Mouse (Mus musculus): ENCODE results near the gene Amigo2. TPM values are rescaled to one million over a fixed set of nuclear protein-coding genes. Genes with fewer than 3 reads are reported as not detected.
A peak's percentile ranks its signal among the peaks of the same experiment; 100 is the strongest.

The Amigo2 gene
- total and polyA plus RNA-seq, 3 experiments = 6.4 to 23.0 (median 19.1) TPM

GRCm38 (mm10) chr15:97259300-97259699 is 12.2 kb upstream of the Amigo2 start:
- in situ Hi-C loops (cut with MboI; ENCODE audit: low pct_ligation_motif_present, low pct_unique_long_range_greater_than_20kb, low sequenced_read_pairs) = loop anchor here (10.0 kb wide), 1 partner anchor 206 kb away; no protein-coding TSS in a partner anchor
- Histone ChIP-seq H3K9me3 (replicated peaks; ENCODE audit: low read length) (no peaks in the 10 kb centered on the region), H3K4me3 (replicated peaks in 1 of 3; ENCODE audit: low read depth in 2 of 3, low read length in 2 of 3, poor library complexity in 1 of 3) (peak overlapping the region in 1 of 3 experiments; percentile 22)

DNA sequence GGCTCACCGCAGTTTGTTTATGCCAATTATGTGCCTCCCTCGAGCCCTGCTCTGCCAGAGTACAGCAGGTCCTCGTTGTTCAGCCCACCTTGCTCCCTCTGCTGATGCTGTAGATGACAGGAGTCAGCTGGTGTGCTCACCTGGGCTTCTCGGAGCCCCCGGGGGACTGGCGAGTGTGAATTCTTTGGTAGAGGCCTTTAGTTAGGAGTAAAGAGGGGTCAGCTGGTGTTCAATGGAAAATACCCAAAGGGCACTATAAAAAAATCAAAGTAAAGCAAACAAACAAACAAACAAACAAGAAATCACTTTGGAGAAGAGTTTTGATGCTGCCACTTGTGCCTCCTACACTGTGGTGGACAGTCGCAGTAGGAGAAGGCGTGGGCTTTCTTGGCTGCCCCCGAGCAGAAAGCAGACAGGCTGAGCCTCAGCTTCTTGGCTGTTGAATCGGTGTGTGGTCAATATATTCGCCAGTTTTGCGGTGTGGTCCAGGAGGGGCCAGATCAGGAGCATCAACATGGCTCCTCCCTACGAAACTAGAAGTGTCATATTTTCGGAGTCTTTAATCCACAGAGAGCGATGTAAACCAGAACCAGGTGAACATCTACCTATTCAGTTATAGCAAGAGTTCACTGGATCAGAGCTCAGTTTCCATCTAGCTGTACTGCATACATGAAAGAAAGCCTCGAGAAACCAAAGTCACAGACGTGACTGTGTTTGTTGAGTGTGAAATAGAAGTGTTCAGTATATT is 11.6 kb upstream of the Amigo2 start:
- dilution Hi-C loops (cut with MboI; ENCODE audit: extremely low pct_ligation_motif_present, extremely low pct_unique_long_range_greater_than_20kb, low sequenced_read_pairs) = no loop called here
- peak; percentile 22; the same call in 1 of the 2 replicates for TF ChIP-seq E2F4 (IDR thresholded peaks at IDR 0.05; ENCODE audit: insufficient replicate concordance, low read depth, low read length)
- peak; percentile 24; the same call in 1 of the 2 replicates for TF ChIP-seq MAZ (IDR thresholded peaks at IDR 0.05; ENCODE audit: low read depth, low read length)
- no peak for TF ChIP-seq USF2 (conservative IDR thresholded peaks at IDR 0.05; ENCODE audit: low read depth, low read length)
- no peak for TF ChIP-seq MYC (IDR thresholded peaks at IDR 0.05; ENCODE audit: low read depth, low read length)
- 0 out of 2 replicates have a peak, but pooled peaks have one; percentile 65 for TF ChIP-seq CHD1 (IDR thresholded peaks at IDR 0.05; ENCODE audit: low read depth, low read length)
- TF ChIP-seq RCOR1 (conservative IDR thresholded peaks at IDR 0.05; ENCODE audit: low read depth, low read length) = 0 out of 2 replicates have a peak, but pooled peaks have one; percentile 35
- no peak for TF ChIP-seq IRF4 (IDR thresholded peaks at IDR 0.05; ENCODE audit: low read depth, low read length)
- peak; percentile 23; the same call in 1 of the 2 replicates for TF ChIP-seq ZNF384 (IDR thresholded peaks at IDR 0.05; ENCODE audit: low read depth, low read length)
- 0 out of 2 replicates have a peak, but pooled peaks have one; percentile 28 for TF ChIP-seq MAFK (IDR thresholded peaks at IDR 0.05; ENCODE audit: insufficient replicate concordance, low read length)
- TF ChIP-seq MAX (IDR thresholded peaks at IDR 0.05; ENCODE audit: low read length) = peak; percentile 35; the same call in 1 of the 2 replicates
- TF ChIP-seq CTCF (conservative IDR thresholded peaks at IDR 0.05 in 1 of 2, IDR thresholded peaks at IDR 0.05 in 1 of 2; ENCODE audit: low read depth in 2 of 2, low read length in 2 of 2) = 0 out of 4 replicates have a peak, but pooled peaks of 1 of the 2 experiments have one; percentile 1
- no peak for TF ChIP-seq PAX5 (IDR thresholded peaks at IDR 0.05; ENCODE audit: low read length)
- no peak for TF ChIP-seq GABPA (IDR thresholded peaks at IDR 0.05; ENCODE audit: insufficient replicate concordance, low read depth, low read length)
- TF ChIP-seq USF1 (IDR thresholded peaks at IDR 0.05; ENCODE audit: low read depth, low read length) = no peak
- TF ChIP-seq TCF12 (IDR thresholded peaks at IDR 0.05; ENCODE audit: low read depth, low read length) = peak; percentile 52; the same call in 1 of the 2 replicates
- TF ChIP-seq UBTF (IDR thresholded peaks at IDR 0.05; ENCODE audit: low read depth, low read length) = no peak
- peak; percentile 38; the same call in 1 of the 2 replicates for TF ChIP-seq MXI1 (IDR thresholded peaks at IDR 0.05; ENCODE audit: low read depth, low read length)
- no peak for TF ChIP-seq ZC3H11A (IDR thresholded peaks at IDR 0.05; ENCODE audit: low read depth, low read length)
- no peak for TF ChIP-seq CHD2 (IDR thresholded peaks at IDR 0.05; ENCODE audit: low read length)
- no peak for TF ChIP-seq JUND (conservative IDR thresholded peaks at IDR 0.05; ENCODE audit: low read depth, low read length)
- no peak for TF ChIP-seq RAD21 (IDR thresholded peaks at IDR 0.05; ENCODE audit: low read depth, low read length)
- no peak for TF ChIP-seq POLR2AphosphoS2 (IDR thresholded peaks at IDR 0.05; ENCODE audit: low read depth, low read length)
- 0 out of 2 replicates have a peak, but pooled peaks have one; percentile 9 for TF ChIP-seq ELF1 (IDR thresholded peaks at IDR 0.05; ENCODE audit: low read depth, low read length)

More at GRCm38 (mm10) chr15:97259300-97259699, 12.2 kb upstream of the Amigo2 start:
- DNase-seq (ENCODE audit: extremely low read depth) = peak; percentile 90
- TF ChIP-seq TBP (conservative IDR thresholded peaks at IDR 0.05; ENCODE audit: low read depth, low read length) (0 out of 2 replicates have a peak, but pooled peaks have one; percentile 10), EP300 (IDR thresholded peaks at IDR 0.05; ENCODE audit: low read length) (peak; percentile 90), ETS1 (conservative IDR thresholded peaks at IDR 0.05; ENCODE audit: low read depth, low read length) (peak; percentile 91), JUND (conservative IDR thresholded peaks at IDR 0.05; ENCODE audit: low read depth, low read length) (peak; percentile 21; the same call in 1 of the 2 replicates), CHD2 (IDR thresholded peaks at IDR 0.05; ENCODE audit: low read length) (0 out of 2 replicates have a peak, but pooled peaks have one; percentile 56), MEF2A (IDR thresholded peaks at IDR 0.05; ENCODE audit: borderline replicate concordance, low read depth, low read length) (peak; percentile 85), MAFK (IDR thresholded peaks at IDR 0.05; ENCODE audit: insufficient replicate concordance, low read length) (0 out of 2 replicates have a peak, but pooled peaks have one; percentile 56), TCF12 (IDR thresholded peaks at IDR 0.05; ENCODE audit: low read depth, low read length) (peak; percentile 98), CHD1 (IDR thresholded peaks at IDR 0.05; ENCODE audit: low read depth, low read length) (no peak), IRF4 (IDR thresholded peaks at IDR 0.05; ENCODE audit: low read depth, low read length) (peak; percentile 91), BHLHE40 (IDR thresholded peaks at IDR 0.05; ENCODE audit: low read depth, low read length) (peak; percentile 81), SIN3A (IDR thresholded peaks at IDR 0.05; ENCODE audit: low read length) (0 out of 2 replicates have a peak, but pooled peaks have one; percentile 5), JUN (IDR thresholded peaks at IDR 0.05; ENCODE audit: insufficient read depth, low read depth, low read length) (peak; percentile 17; the same call in 1 of the 2 replicates), GABPA (IDR thresholded peaks at IDR 0.05; ENCODE audit: insufficient replicate concordance, low read depth, low read length) (no peak), ELF1 (IDR thresholded peaks at IDR 0.05; ENCODE audit: low read depth, low read length) (no peak), USF2 (conservative IDR thresholded peaks at IDR 0.05; ENCODE audit: low read depth, low read length) (no peak)
- H3K4me2 ChIP-seq (ENCODE audit: insufficient read depth, low read depth, poor library complexity, severe bottlenecking) = peak overlapping the region; percentile 92
- H3K27ac ChIP-seq (ENCODE audit: insufficient read depth, low read depth) = peak overlapping the region; percentile 86; the same call in 1 of the 2 replicates
- H3K36me3 ChIP-seq (replicated peaks in 1 of 2; ENCODE audit: control insufficient read depth in 1 of 2, insufficient read depth in 1 of 2, low read length in 1 of 2) = no peaks in the 10 kb centered on the region
- no peaks in the 10 kb centered on the region for H3K27me3 ChIP-seq (replicated peaks)
- peaks cover 26 to 80% of the 10 kb centered on the region in 2 experiments for H3K4me1 ChIP-seq (ENCODE audit: control insufficient read depth in 1 of 2, insufficient read depth in 2 of 2)
- dilution Hi-C loops (cut with MboI; ENCODE audit: extremely low pct_ligation_motif_present, extremely low pct_unique_long_range_greater_than_20kb, low sequenced_read_pairs) = no loop called here
- H3K79me2 ChIP-seq (replicated peaks; ENCODE audit: control insufficient read depth, extremely low read depth, insufficient read depth, poor library complexity, severe bottlenecking) = no peaks in the 10 kb centered on the region
- H3K9ac ChIP-seq (ENCODE audit: insufficient read depth, low read depth) = peak overlapping the region; percentile 62; the same call in 1 of the 2 replicates

More for the DNA sequence above, 11.6 kb upstream of the Amigo2 start:
- Histone ChIP-seq H3K4me3 (replicated peaks in 1 of 3; ENCODE audit: low read depth in 2 of 3, low read length in 2 of 3, poor library complexity in 1 of 3) (peak overlapping the region; percentile 19 to 29 (median 22)), H3K27ac (ENCODE audit: insufficient read depth, low read depth) (peak overlapping the region; percentile 86), H3K9ac (ENCODE audit: insufficient read depth, low read depth) (peak overlapping the region; percentile 62; the same call in 1 of the 2 replicates), H3K4me2 (ENCODE audit: insufficient read depth, low read depth, poor library complexity, severe bottlenecking) (peak overlapping the region; percentile 92), H3K27me3 (replicated peaks) (no peaks in the 10 kb centered on the region), H3K79me2 (replicated peaks; ENCODE audit: control insufficient read depth, extremely low read depth, insufficient read depth, poor library complexity, severe bottlenecking) (no peaks in the 10 kb centered on the region), H3K9me3 (replicated peaks; ENCODE audit: low read length) (no peaks in the 10 kb centered on the region), H3K4me1 (ENCODE audit: control insufficient read depth in 1 of 2, insufficient read depth in 2 of 2) (peaks cover 26 to 79% of the 10 kb centered on the region in 2 experiments), H3K36me3 (replicated peaks in 1 of 2; ENCODE audit: control insufficient read depth in 1 of 2, insufficient read depth in 1 of 2, low read length in 1 of 2) (no peaks in the 10 kb centered on the region)
- in situ Hi-C loops (cut with MboI; ENCODE audit: low pct_ligation_motif_present, low pct_unique_long_range_greater_than_20kb, low sequenced_read_pairs) = loop anchor here (10.0 kb wide), 1 partner anchor 206 kb away; no protein-coding TSS in a partner anchor
- peak; percentile 63 for DNase-seq (ENCODE audit: extremely low read depth)
